Comparison of ENCODE assay signal across 7 mouse cellular contexts in genomic region chr16:91485841-91486240, GRCm38 (mm10). TPM values are rescaled to one million over a fixed set of nuclear protein-coding genes. Genes with fewer than 3 reads are reported as not detected.
DNase-seq lines count a peak whose midpoint lies in the region; ATAC-seq and TF ChIP-seq lines count a peak whose summit lies in the region.

No protein-coding gene starts in this region.

- TF ChIP-seq POLR2A in testis, adult 2 months (IDR thresholded peaks at IDR 0.05; ENCODE audit: control insufficient read depth, low read depth, low read length) = no peak

- H3K9me3 ChIP-seq in forebrain, embryonic 11.5 days (ENCODE audit: control insufficient read depth, low read length) = no peaks in the 10 kb centered on the region
- 0 out of 2 replicates have a peak, but pooled peaks cover 3% of the 10 kb centered on the region for H3K9me3 ChIP-seq in liver, embryonic 13.5 days (replicated peaks)
- no peaks in the 10 kb centered on the region for H3K9me3 ChIP-seq in stomach, postnatal 0 days (ENCODE audit: control insufficient read depth, low read length)

- WGBS in forebrain, embryonic 11.5 days = 40% methylated on average over 5 of the region's 5 CpGs
- 35% methylated on average over 5 of the region's 5 CpGs for WGBS in liver, embryonic 13.5 days (ENCODE audit: insufficient replicate concordance)
- 23% methylated on average over 5 of the region's 5 CpGs for WGBS in stomach, postnatal 0 days

- H3K4me3 ChIP-seq in testis, adult 2 months (ENCODE audit: control insufficient read depth, low read depth, low read length) = peak overlapping the region; percentile 96; the same call in 1 of the 2 replicates
- peak overlapping the region; percentile 87 for H3K4me3 ChIP-seq in forebrain, embryonic 11.5 days (ENCODE audit: low read depth, low read length)
- peak overlapping the region; percentile 95 for H3K4me3 ChIP-seq in liver, embryonic 13.5 days (replicated peaks)
- H3K4me3 ChIP-seq in stomach, postnatal 0 days (ENCODE audit: low read depth, low read length) = peak overlapping the region; percentile 80

- no peak for TF ChIP-seq CTCF in testis, adult 2 months (IDR thresholded peaks at IDR 0.05; ENCODE audit: control insufficient read depth, insufficient read depth, insufficient replicate concordance, low read depth, low read length)
- no peak for TF ChIP-seq CTCF in stomach, postnatal 0 days (IDR thresholded peaks at IDR 0.05; ENCODE audit: low read depth)

- H3K4me1 ChIP-seq in testis, adult 2 months (ENCODE audit: control insufficient read depth, insufficient read depth, low read length) = peaks cover 7% of the 10 kb centered on the region
- peaks cover 4% of the 10 kb centered on the region for H3K4me1 ChIP-seq in forebrain, embryonic 11.5 days (replicated peaks; ENCODE audit: control insufficient read depth, insufficient read depth, low read length)
- peaks cover 55% of the 10 kb centered on the region for H3K4me1 ChIP-seq in liver, embryonic 13.5 days (replicated peaks)
- peaks cover 3% of the 10 kb centered on the region; the same call in 1 of the 2 replicates for H3K4me1 ChIP-seq in stomach, postnatal 0 days (replicated peaks; ENCODE audit: control insufficient read depth, insufficient read depth)

- no peak for TF ChIP-seq EP300 in stomach, postnatal 0 days (optimal IDR thresholded peaks at IDR 0.05)

- peak overlapping the region; percentile 87 for H3K27ac ChIP-seq in testis, adult 2 months (ENCODE audit: control insufficient read depth, insufficient read depth, low read depth, low read length)
- H3K27ac ChIP-seq in forebrain, embryonic 11.5 days (ENCODE audit: low read depth, low read length) = peak overlapping the region; percentile 95
- peak overlapping the region; percentile 100 for H3K27ac ChIP-seq in liver, embryonic 13.5 days
- H3K27ac ChIP-seq in stomach, postnatal 0 days (replicated peaks) = peak overlapping the region; percentile 94

- peak overlapping the region; percentile 92 for H3K9ac ChIP-seq in forebrain, embryonic 11.5 days (ENCODE audit: low read length)
- H3K9ac ChIP-seq in liver, embryonic 13.5 days = peak overlapping the region; percentile 96
- H3K9ac ChIP-seq in stomach, postnatal 0 days (ENCODE audit: low read length) = peak overlapping the region; percentile 85

- ATAC-seq in forebrain, embryonic 11.5 days (replicated peaks; ENCODE audit: low FRiP score) = no peak
- ATAC-seq in liver, embryonic 13.5 days (ENCODE audit: low read depth) = no peak
- no peak for ATAC-seq in stomach, postnatal 0 days (ENCODE audit: low FRiP score, low TSS enrichment)

- no peaks in the 10 kb centered on the region for H3K36me3 ChIP-seq in testis, adult 2 months (ENCODE audit: control insufficient read depth, insufficient read depth, low read length)
- peaks cover 11% of the 10 kb centered on the region; the same call in 1 of the 2 replicates for H3K36me3 ChIP-seq in forebrain, embryonic 11.5 days (ENCODE audit: control insufficient read depth, insufficient read depth, low read length)
- H3K36me3 ChIP-seq in liver, embryonic 13.5 days = peaks cover 32% of the 10 kb centered on the region
- H3K36me3 ChIP-seq in stomach, postnatal 0 days (ENCODE audit: control insufficient read depth, insufficient read depth, low read length) = peaks cover 5% of the 10 kb centered on the region; the same call in 1 of the 2 replicates

- H3K4me2 ChIP-seq in forebrain, embryonic 11.5 days (ENCODE audit: low read depth, low read length, severe bottlenecking) = peak overlapping the region; percentile 83
- peak overlapping the region; percentile 95 for H3K4me2 ChIP-seq in liver, embryonic 13.5 days
- H3K4me2 ChIP-seq in stomach, postnatal 0 days (replicated peaks; ENCODE audit: low read depth) = peak overlapping the region; percentile 78

- DNase-seq in testis, postnatal 10 days (ENCODE audit: low spot score) = no peak
- no peak for DNase-seq in forebrain, embryonic 11.5 days (ENCODE audit: low spot score)
- DNase-seq in liver, embryonic 13.5 days = no peak
- DNase-seq in stomach, postnatal 0 days (ENCODE audit: low spot score) = no peak
- DNase-seq in spleen, adult 12 weeks (ENCODE audit: low spot score) = no peak
- DNase-seq in spleen, postnatal 4 days (ENCODE audit: low spot score in 2 of 2) = no peak

- no peaks in the 10 kb centered on the region for H3K27me3 ChIP-seq in testis, adult 2 months (ENCODE audit: control insufficient read depth, insufficient read depth, low read length)
- H3K27me3 ChIP-seq in forebrain, embryonic 11.5 days (ENCODE audit: control insufficient read depth, insufficient read depth, low read length) = no peaks in the 10 kb centered on the region
- H3K27me3 ChIP-seq in liver, embryonic 13.5 days = no peaks in the 10 kb centered on the region
- H3K27me3 ChIP-seq in stomach, postnatal 0 days (ENCODE audit: control insufficient read depth, insufficient read depth, low read length) = no peaks in the 10 kb centered on the region

RNA-seq across cellular contexts. Expression of gene Ifnar1, which starts 0.8 kb away (rescaled TPM):
- 6.7 and 7.9 TPM in 2 replicates for polyA plus RNA-seq in testis, adult 2 months (2012; rRNA removed)
- 51.4 and 53.1 TPM in 2 replicates for polyA plus RNA-seq in forebrain, embryonic 11.5 days (2014; fragmentation: Nextera tagmentation; extraction: Ambion mirVana)
- polyA plus RNA-seq in liver, embryonic 13.5 days (2015; fragmentation: Nextera tagmentation; extraction: Ambion mirVana) = 18.0 and 19.1 TPM in 2 replicates
- 18.3 and 19.2 TPM in 2 replicates for polyA plus RNA-seq in stomach, postnatal 0 days (2015; fragmentation: Nextera tagmentation; extraction: Ambion mirVana)
